Mouse (Mus musculus) limb, embryonic 13.5 days (tissue): ENCODE measurements around the gene Ptgr2. TPM values are rescaled to one million over a fixed set of nuclear protein-coding genes. Genes with fewer than 3 reads are reported as not detected.
A peak's percentile ranks its signal among the peaks of the same experiment; 100 is the strongest.

Experiments
- ATAC-seq: fragments of 200-750 bp; cut with Nextera tagmentation; 2 replicates; pipeline ENCODE4 v1.8.0; 2017; ENCODE audit warnings: low read depth, moderate number of reproducible peaks, moderate TSS enrichment; ENCODE audit not compliant: low FRiP score
- H3K27ac ChIP-seq: fragments of 300-500 bp; sonication (generic); 2 replicates; pipeline ENCODE4 v1.5.1; 2015; ENCODE audit warnings: inconsistent platforms, mild to moderate bottlenecking, moderate library complexity
- H3K27me3 ChIP-seq: fragments of 300-500 bp; sonication (generic); 2 replicates; pipeline ENCODE4 v1.6.1; 2015; ENCODE audit warnings: mild to moderate bottlenecking, inconsistent platforms
- H3K36me3 ChIP-seq: fragments of 300-500 bp; sonication (generic); 2 replicates; pipeline ENCODE4 v1.6.1; 2015; ENCODE audit warnings: inconsistent platforms, mild to moderate bottlenecking, moderate library complexity
- H3K4me1 ChIP-seq: fragments of 300-500 bp; sonication (generic); 2 replicates; pipeline ENCODE4 v1.6.1; 2015; ENCODE audit warnings: inconsistent platforms
- H3K4me2 ChIP-seq: fragments of 300-500 bp; sonication (generic); replicated peaks from 2 replicates; pipeline ENCODE4 v1.6.1; 2015; ENCODE audit warnings: inconsistent platforms, mild to moderate bottlenecking, moderate library complexity
- H3K4me3 ChIP-seq: fragments of 300-500 bp; sonication (generic); 2 replicates; pipeline ENCODE4 v1.5.1; 2015; ENCODE audit warnings: moderate library complexity, mild to moderate bottlenecking, inconsistent platforms
- H3K9ac ChIP-seq: fragments of 300-500 bp; sonication (generic); 2 replicates; pipeline ENCODE4 v1.6.1; 2015; ENCODE audit warnings: mild to moderate bottlenecking, inconsistent platforms
- H3K9me3 ChIP-seq: fragments of 300-500 bp; sonication (generic); 2 replicates; pipeline ENCODE4 v1.6.1; 2016; ENCODE audit warnings: inconsistent platforms
- WGBS: fragments of 180-500 bp; shearing (Covaris S2); methylation state at CpG from one replicate; pipeline ENCODE4 v1.1.7; 2015; 5-methylcytosine and 5-hydroxymethylcytosine counted together
- polyA plus RNA-seq: library from polyadenylated mRNA; unstranded; fragments of >200 nt; fragmentation: Nextera tagmentation; extraction: Ambion mirVana; gene quantifications from 2 replicates; pipeline ENCODE4 v1.2.1, GENCODE M21; 2015

The Ptgr2 gene
- polyA plus RNA-seq, 1 experiment from 2014 or later: 12.1 TPM

GRCm38 (mm10) chr12:84275288-84275687 lies 9.7 kb upstream of the Ptgr2 start:
- Histone ChIP-seq H3K9me3 (0 out of 2 replicates have a peak, but pooled peaks cover 4% of the 10 kb centered on the region), H3K4me2 (no peak overlapping the region), H3K4me3 (no peak overlapping the region), H3K27ac (no peak overlapping the region), H3K27me3 (no peaks in the 10 kb centered on the region), H3K9ac (no peak overlapping the region), H3K4me1 (no peaks in the 10 kb centered on the region), H3K36me3 (no peaks in the 10 kb centered on the region)
- 91% methylated on average over 9 of the region's 9 CpGs for WGBS
- no peak for ATAC-seq

GRCm38 (mm10) chr12:84276288-84276687 lies 8.7 kb upstream of the Ptgr2 start:
- H3K27ac ChIP-seq: no peak overlapping the region
- no peaks in the 10 kb centered on the region for H3K4me1 ChIP-seq
- WGBS: 92% methylated on average over 2 of the region's 2 CpGs
- no peak overlapping the region for H3K9ac ChIP-seq
- H3K4me2 ChIP-seq: no peak overlapping the region
- H3K36me3 ChIP-seq: no peaks in the 10 kb centered on the region
- H3K4me3 ChIP-seq: no peak overlapping the region
- 0 out of 2 replicates have a peak, but pooled peaks cover 4% of the 10 kb centered on the region for H3K9me3 ChIP-seq
- no peaks in the 10 kb centered on the region for H3K27me3 ChIP-seq
- ATAC-seq: no peak

- no peak for ATAC-seq
- no peak overlapping the region for H3K9ac ChIP-seq
- no peaks in the 10 kb centered on the region for H3K36me3 ChIP-seq
- H3K4me2 ChIP-seq: no peak overlapping the region
- H3K27me3 ChIP-seq: no peaks in the 10 kb centered on the region
- H3K4me3 ChIP-seq: no peak overlapping the region
- no peaks in the 10 kb centered on the region for H3K4me1 ChIP-seq
- no peak overlapping the region for H3K27ac ChIP-seq
- 80% methylated on average over 4 of the region's 4 CpGs for WGBS
- H3K9me3 ChIP-seq: 0 out of 2 replicates have a peak, but pooled peaks cover 4% of the 10 kb centered on the region
Observed at GRCm38 (mm10) chr12:84276799-84277198, 8.2 kb upstream of the Ptgr2 start.

- Histone ChIP-seq H3K27me3 (no peaks in the 10 kb centered on the region), H3K4me1 (no peaks in the 10 kb centered on the region), H3K4me2 (no peak overlapping the region), H3K27ac (no peak overlapping the region), H3K9ac (no peak overlapping the region), H3K4me3 (no peak overlapping the region), H3K36me3 (no peaks in the 10 kb centered on the region), H3K9me3 (0 out of 2 replicates have a peak, but pooled peaks cover 4% of the 10 kb centered on the region)
- ATAC-seq: no peak
- WGBS: 69% methylated on average over 3 of the region's 3 CpGs
Observed at GRCm38 (mm10) chr12:84277832-84278231, 7.2 kb upstream of the Ptgr2 start.

GRCm38 (mm10) chr12:84278901-84279300 lies 6.1 kb upstream of the Ptgr2 start:
- Histone ChIP-seq H3K9me3 (0 out of 2 replicates have a peak, but pooled peaks cover 4% of the 10 kb centered on the region), H3K4me1 (no peaks in the 10 kb centered on the region), H3K36me3 (no peaks in the 10 kb centered on the region), H3K4me2 (no peak overlapping the region), H3K27me3 (no peaks in the 10 kb centered on the region), H3K27ac (no peak overlapping the region), H3K9ac (no peak overlapping the region), H3K4me3 (no peak overlapping the region)
- ATAC-seq: no peak
- 84% methylated on average over 7 of the region's 7 CpGs for WGBS

GRCm38 (mm10) chr12:84284391-84284790 lies 641 bp upstream of the Ptgr2 start:
- peaks cover 7% of the 10 kb centered on the region; the same call in 1 of the 2 replicates for H3K4me1 ChIP-seq
- H3K36me3 ChIP-seq: no peaks in the 10 kb centered on the region
- no peaks in the 10 kb centered on the region for H3K27me3 ChIP-seq
- peak overlapping the region; percentile 81 for H3K4me2 ChIP-seq
- no peak for ATAC-seq
- H3K9ac ChIP-seq: no peak overlapping the region
- peak overlapping the region; percentile 56 for H3K4me3 ChIP-seq
- H3K27ac ChIP-seq: no peak overlapping the region
- no peaks in the 10 kb centered on the region for H3K9me3 ChIP-seq
- WGBS: 77% methylated on average over 14 of the region's 14 CpGs

GRCm38 (mm10) chr12:84285593-84285968 lies 549 bp downstream of the Ptgr2 start:
- no peak for ATAC-seq
- WGBS: 42% methylated on average over 8 of the region's 8 CpGs
- no peaks in the 10 kb centered on the region for H3K27me3 ChIP-seq

GRCm38 (mm10) chr12:84288461-84288860 lies 3.4 kb downstream of the Ptgr2 start:
- H3K36me3 ChIP-seq: peaks cover 7% of the 10 kb centered on the region
- H3K9me3 ChIP-seq: no peaks in the 10 kb centered on the region
- no peak overlapping the region for H3K4me3 ChIP-seq
- ATAC-seq: no peak
- peaks cover 7% of the 10 kb centered on the region; the same call in 1 of the 2 replicates for H3K4me1 ChIP-seq
- 57% methylated on average over 3 of the region's 3 CpGs for WGBS
- no peaks in the 10 kb centered on the region for H3K27me3 ChIP-seq
- H3K9ac ChIP-seq: no peak overlapping the region
- no peak overlapping the region for H3K4me2 ChIP-seq
- no peak overlapping the region for H3K27ac ChIP-seq

More at GRCm38 (mm10) chr12:84285593-84285968, 549 bp downstream of the Ptgr2 start:
- Histone ChIP-seq H3K9me3 (no peaks in the 10 kb centered on the region), H3K27ac (no peak overlapping the region), H3K4me3 (peak overlapping the region; percentile 56), H3K36me3 (no peaks in the 10 kb centered on the region), H3K4me2 (peak overlapping the region; percentile 81), H3K4me1 (peaks cover 7% of the 10 kb centered on the region; the same call in 1 of the 2 replicates), H3K9ac (peak overlapping the region; percentile 69)

GRCm38 (mm10) chr12:84297851-84298250 lies 12.8 kb downstream of the Ptgr2 start:
- Histone ChIP-seq H3K36me3 (peaks cover 8% of the 10 kb centered on the region), H3K27me3 (no peaks in the 10 kb centered on the region), H3K9ac (no peak overlapping the region), H3K4me2 (no peak overlapping the region), H3K4me3 (no peak overlapping the region), H3K4me1 (no peaks in the 10 kb centered on the region), H3K9me3 (no peaks in the 10 kb centered on the region), H3K27ac (no peak overlapping the region)
- no peak for ATAC-seq
- 91% methylated on average over 6 of the region's 6 CpGs for WGBS

- no peak overlapping the region for H3K4me2 ChIP-seq
- H3K9me3 ChIP-seq: no peaks in the 10 kb centered on the region
- no peak overlapping the region for H3K27ac ChIP-seq
- WGBS: 93% methylated on average over 2 of the region's 2 CpGs
- no peaks in the 10 kb centered on the region; the same call in 1 of the 2 replicates for H3K36me3 ChIP-seq
- H3K4me3 ChIP-seq: no peak overlapping the region
- H3K4me1 ChIP-seq: no peaks in the 10 kb centered on the region
- no peak overlapping the region for H3K9ac ChIP-seq
- no peak for ATAC-seq
- H3K27me3 ChIP-seq: no peaks in the 10 kb centered on the region
Observed at GRCm38 (mm10) chr12:84299265-84299664, 14.2 kb downstream of the Ptgr2 start.

GRCm38 (mm10) chr12:84304101-84304500 lies 19.1 kb downstream of the Ptgr2 start:
- WGBS: 89% methylated on average over 5 of the region's 5 CpGs
- Histone ChIP-seq H3K4me1 (no peaks in the 10 kb centered on the region), H3K36me3 (no peaks in the 10 kb centered on the region; the same call in 1 of the 2 replicates), H3K27me3 (no peaks in the 10 kb centered on the region), H3K4me2 (no peak overlapping the region), H3K4me3 (no peak overlapping the region), H3K27ac (no peak overlapping the region), H3K9ac (no peak overlapping the region), H3K9me3 (no peaks in the 10 kb centered on the region)
- no peak for ATAC-seq

- no peak overlapping the region for H3K4me3 ChIP-seq
- H3K4me1 ChIP-seq: no peaks in the 10 kb centered on the region
- no peaks in the 10 kb centered on the region; the same call in 1 of the 2 replicates for H3K36me3 ChIP-seq
- no peak overlapping the region for H3K27ac ChIP-seq
- ATAC-seq: no peak
- no peak overlapping the region for H3K4me2 ChIP-seq
- WGBS: 81% methylated on average over 1 of the region's 1 CpGs
- no peaks in the 10 kb centered on the region for H3K9me3 ChIP-seq
- H3K27me3 ChIP-seq: no peaks in the 10 kb centered on the region
- no peak overlapping the region for H3K9ac ChIP-seq
Observed at GRCm38 (mm10) chr12:84304554-84304953, 19.5 kb downstream of the Ptgr2 start.

GRCm38 (mm10) chr12:84311306-84311705 lies 26.3 kb downstream of the Ptgr2 start:
- Histone ChIP-seq H3K4me3 (no peak overlapping the region), H3K4me2 (no peak overlapping the region), H3K36me3 (no peaks in the 10 kb centered on the region), H3K9me3 (no peaks in the 10 kb centered on the region), H3K27ac (no peak overlapping the region), H3K4me1 (peaks cover 5% of the 10 kb centered on the region), H3K27me3 (no peaks in the 10 kb centered on the region), H3K9ac (no peak overlapping the region)
- WGBS: 83% methylated on average over 4 of the region's 5 CpGs
- ATAC-seq: no peak
